Mouse (Mus musculus): Measurements from ENCODE around the gene Cobl. TPM values are rescaled to one million over a fixed set of nuclear protein-coding genes. Genes with fewer than 3 reads are reported as not detected.

Cobl gene
- polyA plus RNA-seq, 1 experiment from 2014 or later: 11.6 TPM

DNA sequence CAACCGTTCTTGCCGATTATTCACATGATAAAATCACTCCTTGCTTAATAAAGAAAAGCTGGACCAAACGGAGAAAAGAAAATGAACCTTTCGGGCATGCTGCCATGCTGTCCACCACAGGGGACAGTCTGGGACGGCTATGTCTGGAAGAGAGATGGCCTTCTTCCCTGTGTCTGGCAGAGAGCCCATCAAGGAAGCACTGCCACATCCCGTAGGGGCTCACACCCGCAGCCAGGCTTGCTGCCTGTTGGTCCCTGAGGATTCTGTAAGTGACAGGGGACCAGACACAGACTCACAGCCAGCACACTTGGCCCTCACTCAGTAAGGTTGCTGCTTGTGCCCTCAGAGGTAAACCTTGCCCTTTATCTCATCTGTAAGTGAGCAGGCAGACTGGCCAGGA, 235.3 kb downstream of the Cobl start:
- no peak for ATAC-seq (replicated peaks; ENCODE audit: low FRiP score, low TSS enrichment, low read depth)
- Histone ChIP-seq H3K27ac (ENCODE audit: low read depth) (no peak overlapping the region), H3K9ac (ENCODE audit: low read length) (no peak overlapping the region), H3K36me3 (ENCODE audit: control insufficient read depth, insufficient read depth, low read length) (no peaks in the 10 kb centered on the region), H3K4me3 (ENCODE audit: low read depth, low read length) (no peak overlapping the region), H3K4me1 (replicated peaks; ENCODE audit: control insufficient read depth, insufficient read depth, low read length) (no peaks in the 10 kb centered on the region), H3K27me3 (replicated peaks; ENCODE audit: control insufficient read depth, insufficient read depth, low read length) (no peaks in the 10 kb centered on the region), H3K9me3 (ENCODE audit: control insufficient read depth, low read length) (no peaks in the 10 kb centered on the region), H3K4me2 (ENCODE audit: low read length) (no peak overlapping the region)
- DNase-seq (ENCODE audit: low spot score): no peak
- 76% methylated on average over 7 of the region's 7 CpGs for WGBS

- no peaks in the 10 kb centered on the region for H3K9me3 ChIP-seq (ENCODE audit: control insufficient read depth, low read length)
- WGBS: 89% methylated on average over 3 of the region's 3 CpGs
These were observed 237.4 kb downstream of the Cobl start for GRCm38 (mm10) chr11:12227343-12227742.

GRCm38 (mm10) chr11:12219594-12220530, 244.9 kb downstream of the Cobl start:
- H3K27me3 ChIP-seq (replicated peaks; ENCODE audit: control insufficient read depth, insufficient read depth, low read length): no peaks in the 10 kb centered on the region
- no peaks in the 10 kb centered on the region for H3K4me1 ChIP-seq (replicated peaks; ENCODE audit: control insufficient read depth, insufficient read depth, low read length)
- no peak overlapping the region for H3K4me3 ChIP-seq (ENCODE audit: low read depth, low read length)
- no peaks in the 10 kb centered on the region for H3K9me3 ChIP-seq (ENCODE audit: control insufficient read depth, low read length)
- H3K4me2 ChIP-seq (ENCODE audit: low read length): no peak overlapping the region
- WGBS: 67% methylated on average over 4 of the region's 4 CpGs
- H3K27ac ChIP-seq (ENCODE audit: low read depth): no peak overlapping the region
- DNase-seq (ENCODE audit: low spot score) (no peak), ATAC-seq (replicated peaks; ENCODE audit: low FRiP score, low TSS enrichment, low read depth) (no peak)
- no peaks in the 10 kb centered on the region for H3K36me3 ChIP-seq (ENCODE audit: control insufficient read depth, insufficient read depth, low read length)
- H3K9ac ChIP-seq (ENCODE audit: low read length): no peak overlapping the region

More at GRCm38 (mm10) chr11:12227343-12227742, 237.4 kb downstream of the Cobl start:
- H3K27ac ChIP-seq (ENCODE audit: low read depth): no peak overlapping the region
- no peaks in the 10 kb centered on the region for H3K4me1 ChIP-seq (replicated peaks; ENCODE audit: control insufficient read depth, insufficient read depth, low read length)
- H3K4me3 ChIP-seq (ENCODE audit: low read depth, low read length): no peak overlapping the region
- no peak overlapping the region for H3K9ac ChIP-seq (ENCODE audit: low read length)
- DNase-seq (ENCODE audit: low spot score) (no peak), ATAC-seq (replicated peaks; ENCODE audit: low FRiP score, low TSS enrichment, low read depth) (no peak)
- H3K4me2 ChIP-seq (ENCODE audit: low read length): no peak overlapping the region
- no peaks in the 10 kb centered on the region for H3K36me3 ChIP-seq (ENCODE audit: control insufficient read depth, insufficient read depth, low read length)
- no peaks in the 10 kb centered on the region for H3K27me3 ChIP-seq (replicated peaks; ENCODE audit: control insufficient read depth, insufficient read depth, low read length)

DNA sequence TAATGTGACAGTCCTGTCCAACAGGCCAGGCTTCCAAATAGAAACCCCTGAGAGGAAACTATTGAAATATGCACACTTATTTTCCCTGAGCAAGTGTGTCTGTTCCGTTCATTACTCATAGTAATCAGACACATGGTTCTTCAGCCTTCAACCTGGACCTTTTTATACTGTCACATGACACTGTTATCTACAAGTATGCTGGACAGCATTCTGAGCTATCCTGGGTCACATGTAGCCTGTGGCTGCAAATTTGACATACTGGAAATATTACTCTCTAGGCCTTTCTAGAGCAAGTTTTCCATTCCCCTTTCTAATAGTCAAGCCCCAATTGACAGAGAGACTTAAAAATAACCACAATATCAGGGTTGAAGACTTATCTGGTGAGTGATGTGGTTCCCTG, 247.9 kb downstream of the Cobl start:
- Histone ChIP-seq H3K4me3 (ENCODE audit: low read depth, low read length) (no peak overlapping the region), H3K4me1 (replicated peaks; ENCODE audit: control insufficient read depth, insufficient read depth, low read length) (no peaks in the 10 kb centered on the region), H3K9ac (ENCODE audit: low read length) (no peak overlapping the region), H3K4me2 (ENCODE audit: low read length) (no peak overlapping the region), H3K9me3 (ENCODE audit: control insufficient read depth, low read length) (no peaks in the 10 kb centered on the region), H3K36me3 (ENCODE audit: control insufficient read depth, insufficient read depth, low read length) (no peaks in the 10 kb centered on the region), H3K27ac (ENCODE audit: low read depth) (no peak overlapping the region), H3K27me3 (replicated peaks; ENCODE audit: control insufficient read depth, insufficient read depth, low read length) (no peaks in the 10 kb centered on the region)
- WGBS: 89% methylated on average over 1 of the region's 1 CpGs
- ATAC-seq (replicated peaks; ENCODE audit: low FRiP score, low TSS enrichment, low read depth) (no peak), DNase-seq (ENCODE audit: low spot score) (no peak)

DNA sequence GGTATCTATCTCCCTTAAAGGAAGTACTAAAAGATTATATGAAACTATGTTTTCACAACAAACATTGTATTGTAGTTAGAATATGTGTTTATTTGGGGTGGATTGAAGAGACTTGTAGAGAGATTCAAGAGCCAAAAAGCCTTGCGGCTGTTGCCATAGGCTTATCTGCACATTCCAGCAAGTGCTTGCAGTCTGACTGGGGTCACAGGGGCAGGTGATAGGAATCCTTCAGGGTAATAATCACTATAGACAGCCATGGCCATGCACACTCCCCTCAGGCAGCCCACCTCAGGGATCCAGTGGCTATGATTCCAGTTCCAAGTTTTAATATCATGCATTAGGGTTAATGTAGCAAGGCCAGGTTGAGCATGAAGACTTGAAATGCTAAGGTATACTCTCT, 249.2 kb downstream of the Cobl start:
- Histone ChIP-seq H3K4me3 (ENCODE audit: low read depth, low read length) (no peak overlapping the region), H3K27me3 (replicated peaks; ENCODE audit: control insufficient read depth, insufficient read depth, low read length) (no peaks in the 10 kb centered on the region), H3K9ac (ENCODE audit: low read length) (no peak overlapping the region), H3K4me2 (ENCODE audit: low read length) (no peak overlapping the region), H3K9me3 (ENCODE audit: control insufficient read depth, low read length) (no peaks in the 10 kb centered on the region), H3K4me1 (replicated peaks; ENCODE audit: control insufficient read depth, insufficient read depth, low read length) (no peaks in the 10 kb centered on the region), H3K36me3 (ENCODE audit: control insufficient read depth, insufficient read depth, low read length) (no peaks in the 10 kb centered on the region), H3K27ac (ENCODE audit: low read depth) (no peak overlapping the region)
- WGBS: 76% methylated on average over 1 of the region's 1 CpGs
- DNase-seq (ENCODE audit: low spot score): no peak
- no peak for ATAC-seq (replicated peaks; ENCODE audit: low FRiP score, low TSS enrichment, low read depth)

- Histone ChIP-seq H3K4me3 (ENCODE audit: low read depth, low read length) (no peak overlapping the region), H3K27ac (ENCODE audit: low read depth) (no peak overlapping the region), H3K9ac (ENCODE audit: low read length) (no peak overlapping the region), H3K27me3 (replicated peaks; ENCODE audit: control insufficient read depth, insufficient read depth, low read length) (no peaks in the 10 kb centered on the region), H3K9me3 (ENCODE audit: control insufficient read depth, low read length) (no peaks in the 10 kb centered on the region), H3K36me3 (ENCODE audit: control insufficient read depth, insufficient read depth, low read length) (no peaks in the 10 kb centered on the region), H3K4me2 (ENCODE audit: low read length) (no peak overlapping the region), H3K4me1 (replicated peaks; ENCODE audit: control insufficient read depth, insufficient read depth, low read length) (no peaks in the 10 kb centered on the region)
- DNase-seq (ENCODE audit: low spot score) (no peak), ATAC-seq (replicated peaks; ENCODE audit: low FRiP score, low TSS enrichment, low read depth) (no peak)
- whole genome bisulfite sequencing: 80% methylated on average over 2 of the region's 2 CpGs
These were observed 256.2 kb downstream of the Cobl start for GRCm38 (mm10) chr11:12208574-12208973.

- DNase-seq (ENCODE audit: low spot score): no peak
- H3K9ac ChIP-seq (ENCODE audit: low read length): no peak overlapping the region
- no peak overlapping the region for H3K4me2 ChIP-seq (ENCODE audit: low read length)
- 50% methylated on average over 6 of the region's 6 CpGs for WGBS
- H3K27ac ChIP-seq (ENCODE audit: low read depth): no peak overlapping the region
- H3K9me3 ChIP-seq (ENCODE audit: control insufficient read depth, low read length): no peaks in the 10 kb centered on the region
- ATAC-seq (replicated peaks; ENCODE audit: low FRiP score, low TSS enrichment, low read depth): peak; percentile 76
- H3K27me3 ChIP-seq (replicated peaks; ENCODE audit: control insufficient read depth, insufficient read depth, low read length): no peaks in the 10 kb centered on the region
- no peak overlapping the region for H3K4me3 ChIP-seq (ENCODE audit: low read depth, low read length)
- H3K4me1 ChIP-seq (replicated peaks; ENCODE audit: control insufficient read depth, insufficient read depth, low read length): no peaks in the 10 kb centered on the region
- no peaks in the 10 kb centered on the region for H3K36me3 ChIP-seq (ENCODE audit: control insufficient read depth, insufficient read depth, low read length)
These were observed 259.3 kb downstream of the Cobl start for GRCm38 (mm10) chr11:12205201-12206161.

DNA sequence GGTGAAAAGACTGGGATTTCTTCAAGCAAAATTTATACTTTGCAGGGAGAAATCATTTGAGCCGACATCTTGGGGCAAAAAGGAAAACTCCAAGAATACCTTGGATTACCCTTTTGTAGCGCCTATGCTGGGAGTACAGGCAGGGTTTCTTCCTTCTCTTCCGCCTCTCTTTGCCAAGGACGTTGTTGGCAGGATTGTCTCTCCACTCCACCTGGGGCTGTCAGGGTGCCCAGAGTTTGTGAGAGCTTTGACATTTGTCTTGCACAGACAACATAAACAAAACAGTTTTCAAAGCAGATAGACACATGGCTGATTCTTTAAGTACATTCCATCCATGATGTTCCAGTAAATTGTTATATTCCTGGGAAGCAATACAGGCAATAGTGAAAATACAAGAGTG, 265.3 kb downstream of the Cobl start:
- DNase-seq (ENCODE audit: low spot score) (no peak), ATAC-seq (replicated peaks; ENCODE audit: low FRiP score, low TSS enrichment, low read depth) (no peak)
- Histone ChIP-seq H3K4me3 (ENCODE audit: low read depth, low read length) (no peak overlapping the region), H3K27ac (ENCODE audit: low read depth) (no peak overlapping the region), H3K9me3 (ENCODE audit: control insufficient read depth, low read length) (no peaks in the 10 kb centered on the region), H3K9ac (ENCODE audit: low read length) (no peak overlapping the region), H3K36me3 (ENCODE audit: control insufficient read depth, insufficient read depth, low read length) (no peaks in the 10 kb centered on the region), H3K4me2 (ENCODE audit: low read length) (no peak overlapping the region), H3K27me3 (replicated peaks; ENCODE audit: control insufficient read depth, insufficient read depth, low read length) (no peaks in the 10 kb centered on the region), H3K4me1 (replicated peaks; ENCODE audit: control insufficient read depth, insufficient read depth, low read length) (no peaks in the 10 kb centered on the region)
- 90% methylated on average over 4 of the region's 4 CpGs for WGBS
